Mouse (Mus musculus): ENCODE measurements around the gene Cops7a. TPM values are rescaled to one million over a fixed set of nuclear protein-coding genes. Genes with fewer than 3 reads are reported as not detected.

The Cops7a gene
- total RNA-seq (2014; fragmentation: Nextera tagmentation) (71.0 and 117 TPM in 2 replicates), total RNA-seq (2017) (46.8 and 57.5 TPM in 2 replicates)

DNA sequence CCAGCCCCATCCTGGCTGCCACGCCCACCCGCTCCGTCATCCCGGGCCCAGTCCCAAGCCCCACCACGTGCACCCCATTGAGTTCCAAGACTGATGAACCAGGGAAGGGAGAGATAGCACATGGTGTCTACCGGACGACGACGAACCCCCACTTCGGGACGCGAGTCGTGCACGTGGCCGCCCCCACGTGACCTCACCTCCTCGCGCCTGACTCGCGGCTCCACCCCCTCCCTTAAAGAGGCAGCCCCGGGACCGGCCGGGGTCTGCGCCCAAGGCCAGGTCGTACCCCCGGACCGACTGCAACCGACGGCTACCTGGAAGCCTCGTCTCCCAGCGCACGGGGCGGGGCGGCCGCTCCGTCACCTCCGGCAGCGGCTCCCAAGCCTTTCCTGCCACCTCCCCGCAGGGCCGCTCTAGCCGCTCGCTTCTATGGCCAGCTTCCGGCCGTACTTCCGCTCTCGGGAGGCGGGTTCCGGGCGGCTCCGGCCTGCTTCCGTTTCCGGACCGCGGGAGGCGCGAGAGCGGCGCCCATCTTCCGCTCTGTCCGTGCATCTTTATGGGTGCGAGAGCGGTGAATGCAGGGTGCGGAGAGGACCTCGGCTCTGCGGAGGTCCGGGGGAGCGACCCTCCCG is at the start of gene Cops7a:
Gene Cops7a, minus strand, starts transcription at position 451 of the 632 bp plus-strand sequence.
- peak; percentile 89 for ATAC-seq (replicated peaks; ENCODE audit: low FRiP score, low TSS enrichment, poor library complexity, severe bottlenecking)

DNA sequence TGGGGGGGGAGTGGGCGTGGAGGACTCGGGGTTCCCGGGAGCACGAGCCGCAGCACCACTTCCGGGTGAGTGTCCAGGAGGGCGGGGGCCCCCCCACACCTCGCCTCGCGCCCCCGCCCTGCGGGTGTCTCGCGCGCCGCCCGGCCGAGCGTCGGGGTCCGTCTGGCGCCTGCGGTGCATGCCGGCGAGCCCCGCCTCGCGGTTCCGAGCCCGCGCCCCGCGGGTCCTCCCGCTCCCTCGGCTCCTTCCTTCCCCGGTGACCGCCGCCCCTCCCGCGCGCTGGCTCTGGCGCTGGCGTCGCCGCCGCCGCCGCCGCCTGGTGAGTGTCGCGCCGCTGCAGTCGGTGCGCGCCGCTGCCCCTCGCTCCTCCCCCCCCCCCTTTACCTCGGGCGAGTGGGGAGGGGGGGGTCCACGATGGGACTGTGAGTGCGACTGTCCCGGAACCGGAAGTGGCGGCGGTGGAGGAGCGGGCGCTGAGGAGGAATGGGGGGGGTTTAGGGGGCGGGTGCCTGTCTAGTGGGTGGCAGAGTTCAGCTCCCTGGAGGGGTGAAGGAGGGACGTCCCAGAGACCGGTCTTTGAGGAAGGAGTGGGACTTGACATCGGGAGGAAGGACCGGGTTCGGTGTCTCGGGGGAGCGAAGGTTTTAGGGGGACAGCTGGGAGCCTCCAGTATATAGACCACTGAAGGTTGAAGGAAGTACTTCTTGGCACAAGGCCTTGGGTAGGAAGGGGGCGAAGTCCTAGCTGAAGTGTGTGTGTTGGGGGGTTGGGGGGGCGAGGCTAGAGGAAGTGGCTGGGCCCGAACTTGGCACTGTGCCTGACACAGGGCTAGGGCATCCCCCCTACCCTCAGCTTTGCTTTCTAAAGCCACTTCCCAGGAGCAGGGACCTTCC is 44.1 kb upstream of the Cops7a start:
- peak; percentile 61 for ATAC-seq (replicated peaks; ENCODE audit: low FRiP score, low TSS enrichment, poor library complexity, severe bottlenecking)

DNA sequence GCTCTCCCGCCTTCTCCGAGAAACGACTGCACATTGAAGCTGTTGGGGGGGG is 43.6 kb upstream of the Cops7a start, which contains the start of gene Zfp384:
Gene Zfp384, plus strand, starts transcription at position 17 of the 52 bp plus-strand sequence.
- no peak for ATAC-seq (replicated peaks; ENCODE audit: low FRiP score, low TSS enrichment, poor library complexity, severe bottlenecking)

DNA sequence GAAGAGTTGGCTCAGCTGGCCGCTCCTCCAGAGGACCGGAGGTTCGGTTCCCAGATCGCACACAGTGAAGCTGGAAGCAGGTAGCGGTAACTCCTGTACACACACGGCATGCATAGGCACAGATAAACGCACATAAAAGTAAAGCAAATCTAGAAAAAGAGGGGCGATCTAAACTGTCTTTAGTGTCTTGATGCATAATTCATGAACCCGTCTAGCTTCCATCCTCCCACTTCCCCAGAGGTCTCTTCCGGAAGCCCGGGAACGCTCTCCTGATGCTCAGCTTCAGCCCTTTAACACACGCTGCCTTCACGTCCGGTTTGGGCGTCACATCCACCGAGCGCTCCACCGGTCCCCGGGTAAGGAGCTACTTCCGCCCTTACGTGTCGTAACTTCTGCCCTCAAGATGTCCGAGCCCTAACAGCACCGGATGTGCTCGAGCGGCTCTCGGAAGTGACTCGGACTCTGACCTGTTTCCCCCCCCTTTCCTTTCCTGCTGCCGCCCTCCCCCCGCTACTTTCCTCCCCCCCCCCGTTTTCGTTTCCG is 43.3 kb upstream of the Cops7a start:
- ATAC-seq (replicated peaks; ENCODE audit: low FRiP score, low TSS enrichment, poor library complexity, severe bottlenecking) = peak; percentile 99

DNA sequence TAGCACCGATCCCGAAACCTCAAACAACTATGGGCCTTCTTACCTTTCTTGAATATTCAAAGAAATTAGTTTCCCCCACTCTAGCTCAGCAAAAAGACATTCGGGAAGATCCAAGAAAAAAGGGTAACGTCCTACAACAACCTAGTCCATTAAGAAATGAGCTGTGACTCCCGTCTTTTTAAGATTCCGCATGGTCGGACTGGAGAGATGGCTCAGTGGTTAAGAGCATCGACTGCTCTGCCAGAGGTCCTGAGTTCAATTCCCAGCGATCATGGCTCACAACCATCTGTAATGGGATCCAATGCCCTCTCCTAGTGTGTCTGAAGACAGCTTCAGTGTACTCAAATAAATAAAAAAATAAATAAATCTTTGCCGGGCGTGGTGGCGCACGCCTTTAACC is 42.7 kb upstream of the Cops7a start:
- ATAC-seq (replicated peaks; ENCODE audit: low FRiP score, low TSS enrichment, poor library complexity, severe bottlenecking) = no peak

DNA sequence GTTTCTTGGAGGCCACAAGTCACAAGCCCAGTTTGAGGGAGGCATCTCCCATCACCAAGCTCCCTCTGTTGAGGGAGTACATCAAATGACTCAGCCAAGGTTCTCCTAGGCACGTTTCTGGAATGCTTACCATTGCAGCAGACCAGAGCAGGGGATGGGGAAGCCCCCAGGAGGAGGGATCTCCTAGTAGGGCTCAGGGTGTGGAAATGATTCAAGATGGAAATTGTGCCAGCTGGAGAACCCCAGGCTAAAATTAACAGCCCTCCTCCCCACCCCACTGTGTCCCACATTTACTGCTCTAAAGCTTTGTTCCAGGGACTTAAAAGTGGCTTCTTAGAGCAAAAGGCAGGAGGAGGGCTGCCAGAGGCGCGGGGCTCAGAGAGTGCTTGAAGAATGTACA is 39.7 kb upstream of the Cops7a start:
- ATAC-seq (replicated peaks; ENCODE audit: low FRiP score, low TSS enrichment, poor library complexity, severe bottlenecking) = no peak

DNA sequence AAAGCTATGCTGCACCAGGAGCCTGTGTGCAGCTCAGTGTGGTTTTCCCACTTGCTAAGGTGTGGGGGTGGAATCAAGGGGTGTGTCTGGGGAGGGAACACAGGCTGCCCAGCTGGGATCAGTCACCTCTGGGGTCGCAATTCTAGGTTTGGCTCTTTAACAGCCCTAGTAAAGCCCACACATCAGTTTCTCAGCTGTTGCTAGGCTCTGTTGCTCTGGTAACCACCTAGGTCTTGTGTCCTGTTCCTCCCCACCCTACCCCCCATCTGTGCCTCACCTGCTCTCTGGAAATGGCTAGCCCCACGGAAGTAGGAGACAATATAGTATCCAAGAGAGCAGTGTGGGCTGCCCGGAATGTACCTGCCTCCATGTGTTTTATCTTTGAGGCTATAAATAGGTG is 38.4 kb upstream of the Cops7a start:
- no peak for ATAC-seq (replicated peaks; ENCODE audit: low FRiP score, low TSS enrichment, poor library complexity, severe bottlenecking)

DNA sequence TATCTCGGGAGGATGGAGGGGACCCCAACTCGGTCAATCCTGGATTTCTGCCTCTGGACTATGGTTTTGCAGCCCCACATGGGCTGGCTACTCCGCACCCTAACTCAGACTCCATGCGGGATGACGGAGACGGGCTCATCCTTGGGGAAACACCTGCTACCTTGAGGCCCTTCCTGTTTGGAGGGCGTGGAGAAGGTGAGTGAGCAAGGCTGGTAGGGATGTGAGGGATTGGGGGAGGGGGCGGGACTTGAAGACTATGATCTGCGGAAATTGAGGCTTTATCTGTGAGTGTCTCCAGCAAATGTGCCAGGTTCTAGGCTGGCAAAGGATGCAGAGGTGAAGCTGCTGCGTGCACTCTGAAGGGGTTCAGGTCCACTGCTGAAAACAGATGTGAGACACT is 34.2 kb upstream of the Cops7a start:
- ATAC-seq (replicated peaks; ENCODE audit: low FRiP score, low TSS enrichment, poor library complexity, severe bottlenecking) = no peak

DNA sequence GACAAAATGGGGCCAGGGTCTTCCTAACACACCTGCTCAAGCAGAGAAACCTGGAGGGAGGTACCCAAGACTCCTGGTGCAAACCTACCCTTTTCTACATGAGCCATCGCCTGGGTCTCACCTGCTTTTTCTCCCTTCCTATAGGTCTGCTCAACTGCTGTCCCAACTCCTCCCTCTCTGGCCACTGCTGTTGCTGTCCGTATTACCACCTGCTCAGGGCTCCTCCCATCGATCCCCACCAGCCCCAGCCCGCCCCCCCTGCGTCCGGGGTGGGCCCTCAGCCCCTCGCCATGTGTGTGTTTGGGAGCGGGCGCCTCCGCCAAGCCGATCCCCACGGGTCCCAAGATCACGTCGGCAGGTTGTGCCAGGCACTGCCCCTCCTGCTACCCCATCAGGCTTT is 33.8 kb upstream of the Cops7a start:
- no peak for ATAC-seq (replicated peaks; ENCODE audit: low FRiP score, low TSS enrichment, poor library complexity, severe bottlenecking)

DNA sequence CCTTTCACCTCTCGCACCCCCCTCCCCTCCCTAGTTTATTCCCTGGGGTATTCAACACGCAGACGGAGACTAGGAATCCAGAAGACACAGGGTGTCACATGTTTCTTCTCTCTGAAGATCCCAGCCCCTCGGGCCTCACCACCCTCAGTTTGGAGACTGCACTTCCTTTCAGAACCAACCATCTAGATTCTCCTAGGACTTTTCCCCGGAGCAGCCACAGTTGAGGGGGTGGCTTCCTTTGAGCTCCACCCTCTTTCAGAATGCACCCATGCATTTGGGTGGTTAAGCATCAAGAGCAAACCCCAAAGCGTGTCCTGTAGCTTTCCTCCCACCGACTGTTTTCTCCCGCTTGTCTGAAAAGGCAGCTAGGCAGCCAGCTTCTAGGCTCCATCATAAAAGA is 32.7 kb upstream of the Cops7a start:
- no peak for ATAC-seq (replicated peaks; ENCODE audit: low FRiP score, low TSS enrichment, poor library complexity, severe bottlenecking)

DNA sequence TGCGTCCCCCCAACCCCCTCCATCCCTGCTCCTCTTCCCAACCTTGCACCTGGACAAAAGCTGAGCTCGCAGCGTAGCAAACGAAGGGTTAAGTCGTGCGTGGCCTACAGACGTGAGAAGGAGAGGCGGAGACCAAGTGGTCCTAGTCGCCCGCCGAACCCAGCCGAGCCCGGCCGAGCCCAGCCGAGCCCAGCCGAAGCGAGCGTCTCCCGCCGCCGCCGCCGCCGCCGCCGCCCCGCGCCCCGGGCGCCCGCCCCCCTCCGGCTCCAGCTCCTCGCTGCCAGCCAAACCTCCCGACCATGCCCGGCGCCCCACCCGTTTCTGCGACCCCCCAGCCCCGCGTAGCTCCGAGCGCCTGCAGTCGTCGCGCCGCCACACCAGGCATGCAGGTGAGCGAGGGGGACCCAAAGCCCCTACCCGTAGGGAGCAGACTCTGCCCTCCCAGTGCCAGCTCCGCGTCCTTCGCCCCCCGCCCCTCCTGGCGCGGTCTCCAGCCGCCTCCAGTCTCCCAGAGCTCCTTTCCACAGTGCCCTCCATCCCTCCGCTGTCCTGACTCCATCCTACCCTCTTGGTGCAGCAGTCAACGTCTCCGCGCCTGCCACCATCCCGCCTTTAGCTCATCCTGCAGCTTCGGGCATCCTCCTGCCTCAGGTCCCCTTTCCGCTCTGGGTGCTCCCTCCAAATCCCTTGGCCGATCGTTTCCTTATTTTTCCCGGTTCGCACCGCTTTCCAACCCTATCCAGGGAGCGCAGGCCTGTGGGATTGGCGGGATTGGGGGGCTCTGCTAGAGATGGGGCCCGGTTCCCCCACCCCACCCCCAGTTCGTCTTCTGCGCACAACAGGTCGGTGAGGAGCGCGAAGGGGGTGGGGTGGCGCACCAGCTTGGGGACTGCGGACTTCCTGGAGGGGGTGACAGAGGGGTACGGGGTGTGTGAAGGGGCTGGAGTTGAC is 31.5 kb upstream of the Cops7a start, which contains the start of gene Pianp:
Gene Pianp, plus strand, starts transcription at position 144 of the 951 bp plus-strand sequence.
- ATAC-seq (replicated peaks; ENCODE audit: low FRiP score, low TSS enrichment, poor library complexity, severe bottlenecking) = peak; percentile 67; the same call in 1 of the 2 replicates

DNA sequence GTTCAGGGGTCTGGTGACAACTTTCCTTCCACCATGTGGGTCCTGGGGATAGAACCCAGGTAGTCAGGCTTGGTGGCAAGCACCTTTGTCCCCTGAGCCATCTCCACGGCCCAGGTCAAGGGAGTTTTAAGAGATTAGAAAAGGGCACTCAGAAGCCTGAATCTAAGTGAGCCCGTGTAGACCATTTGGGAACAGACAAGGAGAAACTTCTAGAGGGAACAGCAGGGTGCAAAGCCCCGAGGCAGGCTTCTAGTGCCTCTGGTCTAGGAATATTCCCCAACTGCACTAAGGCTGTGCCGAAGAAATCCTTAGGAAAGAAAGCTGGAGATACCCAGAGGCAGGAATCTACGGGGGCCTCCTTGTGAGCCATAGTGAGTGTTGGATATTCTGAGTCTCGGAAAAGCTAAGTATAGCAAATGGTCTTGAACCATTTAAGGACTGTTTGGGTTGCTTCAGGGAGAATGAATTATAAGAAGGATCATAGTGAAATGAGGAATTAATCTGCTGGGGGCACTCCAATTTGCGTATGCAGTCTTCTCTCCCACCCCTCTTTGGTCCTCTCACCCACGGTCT is 30.6 kb upstream of the Cops7a start:
- ATAC-seq (replicated peaks; ENCODE audit: low FRiP score, low TSS enrichment, poor library complexity, severe bottlenecking) = no peak

DNA sequence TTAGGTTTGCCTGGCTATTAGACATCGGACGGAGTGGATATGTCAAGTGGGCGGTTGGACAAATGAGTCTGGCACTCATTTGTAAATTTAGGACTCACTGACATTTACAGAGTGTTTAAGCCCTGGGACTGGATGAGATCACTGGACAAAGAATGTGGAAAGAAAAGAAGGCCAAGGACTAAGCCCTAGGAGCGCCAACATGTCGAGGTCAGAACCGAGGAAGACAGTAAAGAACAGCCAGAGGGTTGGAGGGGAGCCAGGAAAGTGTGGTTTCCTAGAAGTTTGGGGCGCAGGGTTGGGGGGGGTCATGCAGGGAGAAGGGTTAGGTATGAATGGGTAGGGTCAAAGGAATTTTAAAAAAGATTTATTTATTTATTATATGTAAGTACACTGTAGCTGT is 29.9 kb upstream of the Cops7a start:
- ATAC-seq (replicated peaks; ENCODE audit: low FRiP score, low TSS enrichment, poor library complexity, severe bottlenecking) = no peak

DNA sequence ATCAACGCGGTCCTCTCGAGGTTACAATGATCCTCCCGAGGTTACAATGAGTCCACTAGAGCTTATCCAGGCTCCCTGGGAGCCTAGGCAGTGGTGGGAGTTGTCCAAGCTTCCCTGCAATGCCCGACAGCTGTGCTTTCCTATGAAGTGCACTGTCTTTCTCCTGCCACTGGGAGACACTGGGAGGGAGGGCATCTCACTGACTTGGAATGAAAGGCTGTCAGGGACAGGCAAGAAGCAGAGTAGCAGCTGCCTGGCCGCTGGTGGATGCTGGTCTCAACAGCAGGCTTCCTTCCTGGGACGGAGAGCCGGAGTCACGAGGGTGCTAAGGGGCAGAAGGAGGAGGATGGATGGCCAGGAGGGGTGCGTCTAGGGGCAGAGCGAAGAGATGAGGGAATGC is 28.5 kb upstream of the Cops7a start:
- ATAC-seq (replicated peaks; ENCODE audit: low FRiP score, low TSS enrichment, poor library complexity, severe bottlenecking) = no peak

DNA sequence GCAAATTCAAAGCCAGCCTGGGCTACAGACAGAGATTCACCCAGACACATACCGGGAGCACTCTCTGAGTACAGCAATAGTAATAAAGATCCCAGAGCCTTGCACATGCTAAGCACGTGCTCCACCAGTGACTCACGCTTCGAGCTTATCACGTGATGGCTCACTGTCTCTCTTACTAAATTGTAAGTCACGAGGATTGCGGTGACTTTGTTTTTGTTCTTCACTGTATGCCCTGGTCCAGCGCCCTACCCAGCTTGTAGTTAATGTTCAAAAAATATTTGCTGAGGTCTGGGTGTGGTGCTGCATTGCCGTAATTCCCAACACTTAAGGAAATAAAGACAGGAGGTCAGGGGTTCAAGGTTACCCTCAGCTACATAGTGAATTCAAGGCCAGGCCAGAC is 28.0 kb upstream of the Cops7a start:
- no peak for ATAC-seq (replicated peaks; ENCODE audit: low FRiP score, low TSS enrichment, poor library complexity, severe bottlenecking)

DNA sequence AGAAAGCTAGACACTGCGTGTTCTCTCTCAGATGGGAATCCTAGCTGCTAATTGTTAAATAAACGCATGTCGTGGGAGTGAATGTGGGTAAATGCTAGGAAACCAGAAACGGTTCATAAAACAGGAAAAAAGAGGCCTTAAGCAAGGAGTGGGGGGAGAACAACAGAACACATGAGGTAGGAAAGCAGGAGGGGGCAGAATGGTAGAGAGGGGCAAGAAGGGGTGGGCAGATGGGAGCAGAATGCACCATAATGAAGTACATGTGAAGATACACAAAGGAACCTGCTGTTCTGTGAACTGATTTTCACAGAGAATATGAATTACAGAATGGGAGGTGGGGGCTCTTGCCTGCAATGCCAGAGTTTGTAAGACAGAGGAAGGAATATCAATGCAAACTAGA is 26.9 kb upstream of the Cops7a start:
- no peak for ATAC-seq (replicated peaks; ENCODE audit: low FRiP score, low TSS enrichment, poor library complexity, severe bottlenecking)

DNA sequence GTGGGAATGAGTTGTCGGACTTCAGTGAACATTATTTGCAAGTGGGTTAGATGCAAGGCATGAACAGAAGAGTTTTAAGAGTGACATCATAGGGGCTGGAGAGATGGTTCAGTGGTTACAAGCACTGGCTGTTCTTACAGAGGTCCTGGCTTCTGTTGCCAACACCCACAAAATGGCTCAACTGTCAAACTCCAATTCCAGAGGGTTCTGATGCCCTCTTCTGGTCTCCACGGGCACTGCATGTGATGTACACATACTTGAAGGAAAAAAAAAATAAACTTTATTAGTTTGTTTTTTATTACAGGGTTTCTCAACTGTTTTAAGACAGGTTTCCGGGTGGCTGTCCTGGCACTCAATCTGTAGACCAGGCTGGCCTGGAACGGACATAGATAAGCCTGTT is 2.4 kb upstream of the Cops7a start:
- no peak for ATAC-seq (replicated peaks; ENCODE audit: low FRiP score, low TSS enrichment, poor library complexity, severe bottlenecking)

DNA sequence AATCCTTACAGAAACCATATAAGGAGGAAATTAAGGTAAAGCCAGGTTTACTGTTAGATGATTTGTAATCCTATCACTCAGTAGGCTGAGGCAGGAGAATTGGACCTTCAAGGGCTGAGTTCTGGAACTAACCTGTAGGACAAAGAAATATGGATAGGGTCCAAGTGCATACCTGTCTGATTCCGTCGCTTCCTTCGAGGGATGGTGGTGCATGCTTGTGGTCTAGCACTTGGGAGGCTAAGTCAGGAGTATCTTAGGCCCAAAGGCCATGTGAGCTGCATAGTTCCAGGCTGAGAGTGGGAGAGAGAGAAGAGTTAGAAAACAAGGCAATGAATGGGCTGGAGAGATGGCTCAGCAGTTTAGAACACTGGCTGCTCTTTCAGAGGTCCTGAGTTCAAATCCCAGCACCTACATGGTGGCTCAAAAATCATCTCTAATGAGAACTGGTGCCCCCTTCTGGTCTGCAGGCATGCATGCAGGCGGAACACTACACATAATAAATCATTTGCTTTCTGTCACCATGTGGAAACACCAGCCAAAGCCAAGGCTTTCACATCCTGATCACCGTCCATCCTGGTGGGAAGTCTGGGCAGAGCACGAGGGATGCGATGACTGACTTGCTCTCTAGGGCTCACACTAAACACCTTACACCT is 1.3 kb upstream of the Cops7a start:
- no peak for ATAC-seq (replicated peaks; ENCODE audit: low FRiP score, low TSS enrichment, poor library complexity, severe bottlenecking)

DNA sequence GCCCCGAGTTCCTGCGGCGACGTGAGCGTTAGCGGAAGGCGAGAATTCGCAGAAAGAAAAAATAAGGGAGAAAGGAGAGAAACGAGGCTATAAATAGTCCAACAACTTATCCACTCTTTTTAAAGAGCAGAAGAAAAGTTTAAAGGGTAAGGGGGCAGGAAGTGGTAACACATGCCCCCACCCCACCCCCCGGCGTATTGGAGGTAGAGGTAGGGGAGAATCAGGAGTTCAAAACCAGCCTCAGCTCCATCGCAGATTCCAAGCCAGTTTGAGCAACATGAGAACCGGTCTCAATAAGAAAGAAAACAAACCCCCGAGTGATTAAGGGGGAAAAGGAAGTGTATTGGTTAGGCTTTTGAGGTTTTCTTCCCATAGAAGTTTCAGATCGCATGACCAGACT is 409 bp upstream of the Cops7a start:
- no peak for ATAC-seq (replicated peaks; ENCODE audit: low FRiP score, low TSS enrichment, poor library complexity, severe bottlenecking)
